Mouse (Mus musculus) liver, embryonic 16.5 days (tissue): ENCODE data around the gene Slc4a8. TPM values are rescaled to one million over a fixed set of nuclear protein-coding genes. Genes with fewer than 3 reads are reported as not detected.

Experiments
- ATAC-seq: fragments of 200-750 bp; cut with Nextera tagmentation; 2 replicates; pipeline ENCODE4 v1.8.0; 2017; ENCODE audit warnings: low read depth, mild to moderate bottlenecking, moderate number of reproducible peaks, moderate library complexity
- H3K27ac ChIP-seq: fragments of 300-500 bp; sonication (generic); 2 replicates; pipeline ENCODE4 v1.5.1; 2014; ENCODE audit warnings: mild to moderate bottlenecking, low read length
- H3K27me3 ChIP-seq: fragments of 300-500 bp; sonication (generic); 2 replicates; pipeline ENCODE4 v1.6.1; 2014; ENCODE audit warnings: low read depth, low read length, mixed read lengths; ENCODE audit not compliant: control insufficient read depth, insufficient read depth
- H3K36me3 ChIP-seq: fragments of 300-500 bp; sonication (generic); 2 replicates; pipeline ENCODE4 v1.6.1; 2014; ENCODE audit warnings: mild to moderate bottlenecking; ENCODE audit not compliant: control insufficient read depth, insufficient read depth
- H3K4me1 ChIP-seq: fragments of 300-500 bp; sonication (generic); 2 replicates; pipeline ENCODE4 v1.6.1; 2014; ENCODE audit warnings: low read depth, low read length, mixed read lengths; ENCODE audit not compliant: control insufficient read depth
- H3K4me2 ChIP-seq: fragments of 300-500 bp; sonication (generic); 2 replicates; pipeline ENCODE4 v1.6.1; 2014; ENCODE audit warnings: low read depth, low read length, mixed read lengths
- H3K4me3 ChIP-seq: fragments of 300-500 bp; sonication (generic); 2 replicates; pipeline ENCODE4 v1.5.1; 2014; ENCODE audit warnings: low read depth, mild to moderate bottlenecking, low read length
- H3K9ac ChIP-seq: fragments of 300-500 bp; sonication (generic); 2 replicates; pipeline ENCODE4 v1.6.1; 2014; ENCODE audit warnings: low read depth, low read length
- H3K9me3 ChIP-seq: fragments of 300-500 bp; sonication (generic); replicated peaks from 2 replicates; pipeline ENCODE4 v1.6.1; 2016; ENCODE audit warnings: low read length; ENCODE audit not compliant: control insufficient read depth
- WGBS: fragments of 180-500 bp; shearing (Covaris S2); extraction: QIAGEN DNeasy Blood & Tissue Kit; methylation state at CpG from one replicate; pipeline ENCODE4 v1.1.7; 2014; ENCODE audit not compliant: insufficient replicate concordance; 5-methylcytosine and 5-hydroxymethylcytosine counted together
- polyA plus RNA-seq: library from polyadenylated mRNA; unstranded; fragments of >200 nt; fragmentation: Nextera tagmentation; extraction: Ambion mirVana; gene quantifications from 2 replicates; pipeline ENCODE4 v1.2.1, GENCODE M21; 2015

Gene Slc4a8
- polyA plus RNA-seq, 1 experiment from 2014 or later: 0.46 TPM

DNA sequence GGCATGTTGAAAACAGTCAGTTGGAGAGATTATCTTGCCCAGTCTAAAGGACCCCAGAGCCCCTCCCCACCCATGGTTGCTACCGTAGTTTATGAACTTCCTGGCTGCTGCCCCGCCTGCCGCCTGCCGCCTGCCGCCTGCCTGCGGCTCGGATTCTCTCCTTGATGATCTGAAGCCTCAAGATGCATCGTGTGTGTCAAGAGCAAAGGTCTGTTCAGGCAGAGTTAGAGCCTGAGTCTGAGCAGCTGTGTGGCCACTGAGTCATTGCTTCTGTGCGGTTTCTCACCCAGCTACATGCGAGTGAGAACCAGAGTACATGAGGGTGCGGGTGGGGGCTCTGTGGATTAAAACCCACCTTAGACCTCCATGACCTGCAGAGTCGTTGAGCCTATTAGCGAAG lies 39.4 kb downstream of the Slc4a8 start:
- H3K9me3 ChIP-seq: no peaks in the 10 kb centered on the region
- no peak overlapping the region for H3K4me2 ChIP-seq
- H3K27me3 ChIP-seq: no peaks in the 10 kb centered on the region
- no peak for ATAC-seq
- H3K4me3 ChIP-seq: no peak overlapping the region
- no peaks in the 10 kb centered on the region for H3K4me1 ChIP-seq
- no peak overlapping the region for H3K27ac ChIP-seq
- WGBS: 50% methylated on average over 13 of the region's 13 CpGs
- H3K9ac ChIP-seq: no peak overlapping the region
- no peaks in the 10 kb centered on the region for H3K36me3 ChIP-seq

DNA sequence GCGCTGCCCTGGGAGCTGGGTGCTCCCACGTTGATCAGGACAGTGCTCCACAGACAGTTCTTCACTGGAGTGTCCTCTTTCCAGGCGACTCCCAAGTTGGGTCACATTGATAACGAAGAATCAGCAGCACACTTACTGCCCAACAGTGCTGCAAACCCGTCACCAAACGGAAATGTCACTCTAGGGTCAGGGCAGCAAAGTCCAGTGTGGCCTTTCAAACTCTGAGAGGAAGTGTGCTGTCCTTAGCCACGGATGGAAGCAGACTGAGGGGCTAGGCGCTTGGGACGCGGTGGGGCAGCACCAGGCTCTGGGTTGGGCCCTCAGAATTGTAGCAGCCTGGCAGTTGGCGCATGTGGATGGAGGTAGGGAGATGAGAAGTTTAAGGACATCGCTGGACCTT lies 46.5 kb downstream of the Slc4a8 start:
- peak; percentile 11; the same call in 1 of the 2 replicates for ATAC-seq
- Histone ChIP-seq H3K4me2 (no peak overlapping the region), H3K4me1 (no peaks in the 10 kb centered on the region; the same call in 1 of the 2 replicates), H3K27ac (no peak overlapping the region), H3K27me3 (no peaks in the 10 kb centered on the region), H3K36me3 (no peaks in the 10 kb centered on the region), H3K9ac (no peak overlapping the region), H3K4me3 (no peak overlapping the region), H3K9me3 (no peaks in the 10 kb centered on the region)
- WGBS: 50% methylated on average over 12 of the region's 12 CpGs

DNA sequence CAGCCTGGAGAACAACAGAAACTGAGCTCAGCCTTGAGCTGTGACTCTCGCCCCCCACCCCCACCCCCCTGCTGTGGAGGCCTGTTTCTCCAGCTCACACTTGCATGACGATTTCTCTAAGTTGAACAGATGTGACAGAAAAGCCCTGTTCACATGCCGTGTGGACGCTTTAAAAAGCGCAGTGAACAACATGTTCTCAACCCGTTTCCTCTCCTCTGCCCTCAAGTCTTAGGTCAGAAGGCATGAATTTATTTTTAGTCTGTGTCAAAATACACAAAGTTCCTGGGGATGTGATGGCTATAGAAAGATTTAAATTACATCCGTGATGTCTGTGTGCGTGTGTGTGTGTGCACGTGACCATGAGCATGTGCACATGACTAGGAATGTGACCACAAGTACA lies 46.9 kb downstream of the Slc4a8 start:
- Histone ChIP-seq H3K9ac (no peak overlapping the region), H3K4me2 (no peak overlapping the region), H3K27me3 (no peaks in the 10 kb centered on the region), H3K27ac (no peak overlapping the region), H3K4me1 (no peaks in the 10 kb centered on the region; the same call in 1 of the 2 replicates), H3K9me3 (no peaks in the 10 kb centered on the region), H3K36me3 (no peaks in the 10 kb centered on the region), H3K4me3 (no peak overlapping the region)
- no peak for ATAC-seq
- 64% methylated on average over 9 of the region's 9 CpGs for WGBS

DNA sequence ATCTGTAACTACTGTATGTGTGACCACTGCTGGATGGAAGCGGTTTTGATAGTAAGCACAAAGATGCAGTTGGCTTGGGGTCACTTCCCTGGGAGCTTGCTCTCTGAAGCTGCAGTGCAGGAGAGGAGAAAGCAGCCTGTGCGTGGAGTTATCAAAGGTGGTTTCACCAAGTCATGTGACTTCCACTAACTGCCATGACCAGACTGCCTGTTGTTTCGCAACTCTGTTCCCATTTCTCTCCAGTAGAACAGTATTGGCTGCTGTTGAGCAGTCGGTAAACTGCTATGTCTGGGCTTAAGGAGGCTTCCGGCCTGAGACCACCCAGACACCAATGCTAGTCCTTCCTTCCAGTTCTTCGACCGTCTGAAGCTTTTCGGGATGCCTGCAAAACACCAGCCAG lies 48.7 kb downstream of the Slc4a8 start:
- H3K4me2 ChIP-seq: no peak overlapping the region
- 37% methylated on average over 8 of the region's 8 CpGs for WGBS
- H3K27me3 ChIP-seq: no peaks in the 10 kb centered on the region
- H3K9me3 ChIP-seq: no peaks in the 10 kb centered on the region
- H3K4me1 ChIP-seq: no peaks in the 10 kb centered on the region; the same call in 1 of the 2 replicates
- H3K9ac ChIP-seq: no peak overlapping the region
- no peak overlapping the region for H3K27ac ChIP-seq
- peak; percentile 27; the same call in 1 of the 2 replicates for ATAC-seq
- no peaks in the 10 kb centered on the region for H3K36me3 ChIP-seq
- no peak overlapping the region for H3K4me3 ChIP-seq

DNA sequence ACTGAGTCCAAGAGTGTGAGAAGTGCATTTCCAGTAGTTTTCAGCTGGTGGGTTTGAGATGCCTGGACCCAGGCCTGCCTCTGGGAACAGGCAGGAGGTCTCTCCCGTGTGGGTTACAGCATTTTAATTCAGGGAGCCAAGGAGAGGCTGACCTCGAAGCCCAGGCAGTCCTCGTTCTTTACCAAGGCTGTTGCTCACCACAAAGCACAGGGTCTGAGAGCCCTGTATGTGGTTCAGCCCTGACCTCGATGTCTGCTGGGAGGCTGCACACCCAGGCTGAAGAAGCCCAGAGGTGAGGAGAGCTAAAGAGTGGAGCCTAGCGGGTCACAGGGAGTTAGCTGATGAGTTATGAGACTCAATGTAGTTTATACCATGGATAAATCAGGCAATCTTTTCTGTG lies 52.0 kb downstream of the Slc4a8 start:
- Histone ChIP-seq H3K9ac (no peak overlapping the region), H3K4me2 (no peak overlapping the region), H3K27ac (no peak overlapping the region), H3K36me3 (no peaks in the 10 kb centered on the region), H3K27me3 (no peaks in the 10 kb centered on the region), H3K4me3 (no peak overlapping the region), H3K9me3 (no peaks in the 10 kb centered on the region), H3K4me1 (no peaks in the 10 kb centered on the region; the same call in 1 of the 2 replicates)
- no peak for ATAC-seq
- 42% methylated on average over 5 of the region's 5 CpGs for WGBS

DNA sequence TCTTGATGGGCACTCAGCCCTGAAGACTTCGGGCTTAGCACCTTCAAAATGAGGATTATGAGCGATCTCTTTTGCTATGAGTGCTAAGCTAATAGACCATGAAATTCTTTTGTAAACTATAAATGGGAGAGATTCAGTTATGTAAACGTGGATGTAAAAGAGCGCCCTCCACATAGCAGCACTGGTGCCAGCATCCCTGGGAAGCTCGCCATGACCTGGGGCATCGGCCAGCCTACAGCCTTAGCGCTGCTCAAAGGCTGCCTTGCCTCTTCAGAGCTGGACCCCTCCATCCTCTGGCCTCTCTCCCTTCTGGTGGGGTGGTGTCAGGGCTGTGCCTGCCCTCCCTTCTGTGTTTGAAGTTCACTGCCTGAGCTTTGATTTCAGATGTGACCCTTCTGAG lies 52.5 kb downstream of the Slc4a8 start:
- Histone ChIP-seq H3K4me3 (no peak overlapping the region), H3K36me3 (no peaks in the 10 kb centered on the region), H3K9ac (no peak overlapping the region), H3K4me1 (no peaks in the 10 kb centered on the region; the same call in 1 of the 2 replicates), H3K9me3 (no peaks in the 10 kb centered on the region), H3K27me3 (no peaks in the 10 kb centered on the region), H3K27ac (no peak overlapping the region), H3K4me2 (no peak overlapping the region)
- no peak for ATAC-seq
- 69% methylated on average over 7 of the region's 7 CpGs for WGBS

DNA sequence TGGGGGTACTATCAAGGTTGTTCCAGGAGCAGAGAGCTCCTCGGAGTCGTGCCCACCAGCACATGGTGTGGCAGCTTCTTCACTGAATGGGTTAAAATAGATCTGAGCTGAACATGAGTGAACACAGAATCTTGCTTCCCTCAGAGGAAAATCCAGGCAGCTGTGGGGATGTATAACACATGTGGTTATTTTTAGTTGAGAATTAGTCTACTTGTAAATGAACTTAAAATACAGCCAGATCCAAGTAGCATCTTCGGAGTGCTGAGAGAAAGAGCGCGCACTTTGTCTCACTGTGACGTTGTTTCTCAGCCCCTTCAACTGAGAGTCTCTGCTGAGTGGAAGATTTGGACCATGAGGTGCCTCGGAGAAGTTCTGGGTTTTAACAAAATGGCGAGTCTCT lies 53.8 kb downstream of the Slc4a8 start:
- no peak for ATAC-seq
- Histone ChIP-seq H3K27ac (no peak overlapping the region), H3K27me3 (no peaks in the 10 kb centered on the region), H3K4me2 (no peak overlapping the region), H3K9me3 (no peaks in the 10 kb centered on the region), H3K4me3 (no peak overlapping the region), H3K4me1 (no peaks in the 10 kb centered on the region; the same call in 1 of the 2 replicates), H3K9ac (no peak overlapping the region), H3K36me3 (no peaks in the 10 kb centered on the region)
- WGBS: 64% methylated on average over 8 of the region's 8 CpGs

DNA sequence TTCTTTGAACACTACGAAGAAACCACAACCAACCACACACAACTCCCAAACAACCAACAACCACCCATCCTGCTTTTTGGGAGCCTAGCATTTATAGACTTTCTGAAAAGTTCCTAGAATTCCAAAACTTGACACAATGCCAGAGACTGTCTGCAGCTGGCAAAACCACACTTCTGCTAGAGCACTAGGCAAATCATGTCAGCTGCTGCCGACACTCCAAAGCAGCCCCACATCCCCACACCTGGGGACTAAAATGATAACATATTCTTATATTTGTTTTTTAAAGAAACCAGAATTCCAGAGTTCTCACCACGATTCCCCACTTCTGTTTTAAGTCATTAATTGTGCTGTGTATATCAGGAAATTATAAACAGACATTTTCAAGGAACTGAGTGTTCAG lies 57.3 kb downstream of the Slc4a8 start:
- 53% methylated on average over 3 of the region's 3 CpGs for WGBS
- Histone ChIP-seq H3K36me3 (no peaks in the 10 kb centered on the region), H3K27me3 (no peaks in the 10 kb centered on the region), H3K9ac (no peak overlapping the region), H3K4me1 (no peaks in the 10 kb centered on the region), H3K9me3 (no peaks in the 10 kb centered on the region), H3K4me3 (no peak overlapping the region), H3K27ac (no peak overlapping the region), H3K4me2 (no peak overlapping the region)
- no peak for ATAC-seq

DNA sequence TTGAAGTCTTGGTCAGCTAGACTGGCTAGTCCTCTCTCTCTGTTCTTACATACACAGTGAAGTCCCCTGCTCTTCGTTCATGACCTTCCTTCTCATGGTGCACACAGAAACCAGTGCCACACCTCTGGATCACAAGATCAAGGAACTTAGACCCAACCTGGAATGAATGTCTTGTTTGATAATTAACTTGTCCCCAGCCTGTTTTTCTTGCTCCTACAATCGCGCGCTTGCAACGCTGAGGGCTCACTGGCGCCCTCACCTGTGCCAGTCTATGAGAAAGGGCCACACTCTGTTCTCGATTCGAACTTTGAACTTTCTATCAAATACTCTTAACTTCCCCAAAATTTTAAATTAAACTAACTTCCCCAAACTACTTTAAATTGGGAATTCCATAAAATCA lies 60.3 kb downstream of the Slc4a8 start:
- Histone ChIP-seq H3K9ac (no peak overlapping the region), H3K4me2 (no peak overlapping the region), H3K27me3 (peaks cover 8% of the 10 kb centered on the region), H3K9me3 (no peaks in the 10 kb centered on the region), H3K4me3 (no peak overlapping the region), H3K36me3 (no peaks in the 10 kb centered on the region), H3K4me1 (no peaks in the 10 kb centered on the region), H3K27ac (no peak overlapping the region)
- ATAC-seq: no peak
- WGBS: 38% methylated on average over 8 of the region's 8 CpGs
